Mouse (Mus musculus) embryonic facial prominence, embryonic 12.5 days (tissue): ENCODE data around the gene Sbno2. TPM values are rescaled to one million over a fixed set of nuclear protein-coding genes. Genes with fewer than 3 reads are reported as not detected.

Experiments
- ATAC-seq: fragments of 200-750 bp; cut with Nextera tagmentation; 2 replicates; pipeline ENCODE4 v1.8.0; 2017; ENCODE audit not compliant: insufficient number of reproducible peaks, insufficient read depth, low FRiP score, low TSS enrichment
- H3K27ac ChIP-seq: fragments of 300-500 bp; sonication (generic); 2 replicates; pipeline ENCODE4 v1.5.1; 2016; ENCODE audit warnings: mild to moderate bottlenecking
- H3K27me3 ChIP-seq: fragments of 300-500 bp; sonication (generic); 2 replicates; pipeline ENCODE4 v1.6.1; 2016; ENCODE audit warnings: mild to moderate bottlenecking, moderate library complexity
- H3K36me3 ChIP-seq: fragments of 300-500 bp; sonication (generic); 2 replicates; pipeline ENCODE4 v1.6.1; 2016; ENCODE audit warnings: mild to moderate bottlenecking
- H3K4me1 ChIP-seq: fragments of 300-500 bp; sonication (generic); 2 replicates; pipeline ENCODE4 v1.6.1; 2016
- H3K4me2 ChIP-seq: fragments of 300-500 bp; sonication (generic); replicated peaks from 2 replicates; pipeline ENCODE4 v1.6.1; 2016; ENCODE audit warnings: mild to moderate bottlenecking, moderate library complexity
- H3K4me3 ChIP-seq: fragments of 300-500 bp; sonication (generic); 2 replicates; pipeline ENCODE4 v1.5.1; 2016; ENCODE audit warnings: mild to moderate bottlenecking
- H3K9ac ChIP-seq: fragments of 300-500 bp; sonication (generic); 2 replicates; pipeline ENCODE4 v1.6.1; 2016; ENCODE audit warnings: mild to moderate bottlenecking, moderate library complexity
- H3K9me3 ChIP-seq: fragments of 300-500 bp; sonication (generic); 2 replicates; pipeline ENCODE4 v1.6.1; 2016; ENCODE audit warnings: mild to moderate bottlenecking, moderate library complexity
- WGBS: fragments of 180-500 bp; shearing (Covaris S2); methylation state at CpG from one replicate; pipeline ENCODE4 v1.1.7; 2016; 5-methylcytosine and 5-hydroxymethylcytosine counted together
- polyA plus RNA-seq: library from polyadenylated mRNA; unstranded; fragments of >200 nt; fragmentation: Nextera tagmentation; extraction: Ambion mirVana; gene quantifications from 2 replicates; pipeline ENCODE4 v1.2.1, GENCODE M21; 2016

Gene Sbno2
- polyA plus RNA-seq, 1 experiment from 2014 or later: 15.2 TPM

DNA sequence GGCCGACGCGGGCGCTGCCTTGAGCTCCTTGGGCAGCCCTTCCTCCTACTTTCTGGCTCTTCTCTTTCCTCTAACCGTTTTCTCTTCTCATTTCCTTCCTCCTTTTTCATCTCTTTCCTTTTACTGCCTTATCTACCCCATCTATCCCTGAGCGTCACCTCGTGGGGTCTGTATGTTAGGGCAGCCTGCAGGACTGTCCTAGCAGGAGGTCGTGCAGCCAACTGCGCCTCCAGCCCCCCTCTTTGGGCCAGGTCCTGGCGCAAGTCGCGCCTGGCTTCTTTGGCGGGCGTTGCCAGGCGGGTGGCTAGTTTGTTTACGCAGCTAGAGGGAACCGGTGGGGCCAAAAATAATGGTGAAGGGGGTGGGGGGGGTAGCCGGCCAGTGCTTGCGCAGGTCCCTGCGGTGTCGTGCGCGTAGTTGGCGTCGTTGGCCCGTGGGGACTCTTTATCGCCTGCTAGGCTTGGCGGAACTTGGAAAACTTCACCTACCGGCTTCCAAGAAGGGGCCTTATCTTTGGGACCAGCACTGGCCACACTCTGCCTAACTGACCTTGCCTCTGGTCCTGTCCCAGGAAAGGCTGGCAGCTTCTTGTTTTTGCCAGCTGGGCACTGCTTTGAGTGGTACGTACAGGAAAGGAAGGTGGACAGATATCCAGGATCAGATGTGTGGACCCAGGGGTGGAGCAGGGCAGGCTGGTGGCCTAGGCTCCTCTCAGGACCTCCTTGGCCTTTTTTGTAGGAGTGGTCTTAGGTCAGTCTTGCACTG is 11.7 kb upstream of the Sbno2 start:
- Histone ChIP-seq H3K27me3 (no peaks in the 10 kb centered on the region), H3K9ac (peak overlapping the region; percentile 86), H3K9me3 (no peaks in the 10 kb centered on the region), H3K27ac (peak overlapping the region; percentile 54), H3K4me3 (peak overlapping the region; percentile 67), H3K36me3 (peaks cover 41% of the 10 kb centered on the region), H3K4me1 (peaks cover 33% of the 10 kb centered on the region), H3K4me2 (peak overlapping the region; percentile 92)
- 4% methylated on average over 30 of the region's 30 CpGs for WGBS
- no peak for ATAC-seq

DNA sequence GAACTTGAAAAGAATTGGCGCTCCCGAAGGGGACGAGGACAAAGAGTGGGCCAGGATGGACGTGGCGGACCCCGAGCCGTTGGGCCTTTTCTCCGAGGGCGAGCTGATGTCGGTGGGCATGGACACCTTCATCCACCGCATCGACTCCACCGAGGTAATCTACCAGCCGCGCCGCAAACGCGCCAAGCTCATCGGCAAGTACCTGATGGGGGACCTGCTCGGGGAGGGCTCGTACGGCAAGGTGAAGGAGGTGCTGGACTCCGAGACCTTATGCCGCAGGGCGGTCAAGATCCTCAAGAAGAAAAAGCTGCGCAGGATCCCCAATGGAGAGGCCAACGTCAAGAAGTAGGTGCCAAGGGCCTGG is 11.2 kb upstream of the Sbno2 start:
- Histone ChIP-seq H3K9me3 (no peaks in the 10 kb centered on the region), H3K9ac (peak overlapping the region; percentile 86), H3K4me3 (peak overlapping the region; percentile 67), H3K4me2 (peak overlapping the region; percentile 92), H3K27me3 (no peaks in the 10 kb centered on the region), H3K36me3 (peaks cover 35% of the 10 kb centered on the region), H3K27ac (peak overlapping the region; percentile 54), H3K4me1 (peaks cover 33% of the 10 kb centered on the region)
- ATAC-seq: no peak
- under 1% methylated on average over 27 of the region's 27 CpGs for WGBS

DNA sequence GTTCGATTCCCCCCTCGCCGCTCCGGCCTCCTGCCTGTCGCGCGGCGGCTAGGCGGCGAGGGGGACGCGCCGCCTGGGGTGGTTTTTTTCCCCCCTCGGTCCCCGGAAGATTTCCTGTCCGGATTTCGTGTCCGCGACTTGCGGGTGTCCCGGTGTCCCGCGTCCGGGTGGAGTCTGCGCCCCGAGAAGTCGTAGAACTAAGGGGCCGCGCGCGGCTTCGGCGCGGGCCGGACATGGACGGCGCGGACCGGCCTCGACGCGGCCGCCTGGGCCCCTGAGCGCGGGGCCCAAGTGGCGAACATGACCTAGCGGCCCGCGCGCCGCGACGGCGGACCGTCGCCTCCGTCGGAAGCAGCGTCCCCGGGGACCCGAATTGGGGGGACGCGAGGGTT is 10.6 kb upstream of the Sbno2 start:
- H3K4me2 ChIP-seq: peak overlapping the region; percentile 92
- H3K36me3 ChIP-seq: peaks cover 30% of the 10 kb centered on the region
- peak overlapping the region; percentile 67 for H3K4me3 ChIP-seq
- peaks cover 33% of the 10 kb centered on the region for H3K4me1 ChIP-seq
- peak overlapping the region; percentile 83 for H3K27ac ChIP-seq
- no peaks in the 10 kb centered on the region for H3K27me3 ChIP-seq
- peak overlapping the region; percentile 86 for H3K9ac ChIP-seq
- H3K9me3 ChIP-seq: no peaks in the 10 kb centered on the region
- ATAC-seq: no peak
- under 1% methylated on average over 63 of the region's 63 CpGs for WGBS

DNA sequence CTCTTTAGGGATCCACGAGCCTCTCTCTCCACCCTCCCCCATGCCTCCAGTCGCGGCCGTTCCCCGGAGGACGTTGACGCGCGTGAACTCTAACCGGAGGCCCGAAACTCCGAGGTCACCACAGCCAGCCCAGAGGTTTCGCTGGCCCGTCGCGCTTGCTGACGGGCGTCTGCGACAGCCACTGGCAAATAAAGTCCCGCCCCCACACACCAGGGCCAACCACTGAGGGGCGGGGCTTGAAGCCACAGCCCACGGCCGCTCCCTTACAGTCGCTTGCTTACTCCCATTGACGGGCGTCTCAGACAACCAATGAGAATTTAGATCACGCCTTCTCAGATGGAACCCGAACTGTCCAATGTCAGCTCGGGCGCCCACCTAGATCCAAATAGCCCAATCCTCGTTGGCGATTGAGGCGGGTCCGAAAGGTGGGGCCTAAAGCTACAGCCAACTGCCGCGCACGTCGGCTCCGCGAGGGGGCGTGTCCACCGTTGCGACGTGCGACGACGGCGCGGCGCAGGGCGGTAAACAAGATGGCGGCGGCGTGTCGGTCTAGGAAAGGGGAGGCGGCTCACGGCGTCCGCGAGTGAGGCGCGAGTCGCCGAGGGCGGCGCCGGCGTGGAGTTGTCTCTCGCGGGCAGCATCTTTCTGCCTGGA is 10.0 kb upstream of the Sbno2 start, which contains the start of gene Stk11:
TSS of gene Stk11 (plus strand) at position 514 of the 654 bp plus-strand sequence.
- H3K4me2 ChIP-seq: peak within 1 kb of the TSS; percentile 92
- under 1% methylated on average over 70 of the region's 70 CpGs for WGBS
- peak within 1 kb of the TSS; percentile 83 for H3K27ac ChIP-seq
- peaks cover 33% of the 10 kb centered on the region for H3K4me1 ChIP-seq
- H3K9me3 ChIP-seq: no peaks in the 10 kb centered on the region
- ATAC-seq: peak; percentile 98
- peak within 1 kb of the TSS; percentile 67 for H3K4me3 ChIP-seq
- H3K36me3 ChIP-seq: peaks cover 25% of the 10 kb centered on the region
- H3K9ac ChIP-seq: peak within 1 kb of the TSS; percentile 86
- no peaks in the 10 kb centered on the region for H3K27me3 ChIP-seq

DNA sequence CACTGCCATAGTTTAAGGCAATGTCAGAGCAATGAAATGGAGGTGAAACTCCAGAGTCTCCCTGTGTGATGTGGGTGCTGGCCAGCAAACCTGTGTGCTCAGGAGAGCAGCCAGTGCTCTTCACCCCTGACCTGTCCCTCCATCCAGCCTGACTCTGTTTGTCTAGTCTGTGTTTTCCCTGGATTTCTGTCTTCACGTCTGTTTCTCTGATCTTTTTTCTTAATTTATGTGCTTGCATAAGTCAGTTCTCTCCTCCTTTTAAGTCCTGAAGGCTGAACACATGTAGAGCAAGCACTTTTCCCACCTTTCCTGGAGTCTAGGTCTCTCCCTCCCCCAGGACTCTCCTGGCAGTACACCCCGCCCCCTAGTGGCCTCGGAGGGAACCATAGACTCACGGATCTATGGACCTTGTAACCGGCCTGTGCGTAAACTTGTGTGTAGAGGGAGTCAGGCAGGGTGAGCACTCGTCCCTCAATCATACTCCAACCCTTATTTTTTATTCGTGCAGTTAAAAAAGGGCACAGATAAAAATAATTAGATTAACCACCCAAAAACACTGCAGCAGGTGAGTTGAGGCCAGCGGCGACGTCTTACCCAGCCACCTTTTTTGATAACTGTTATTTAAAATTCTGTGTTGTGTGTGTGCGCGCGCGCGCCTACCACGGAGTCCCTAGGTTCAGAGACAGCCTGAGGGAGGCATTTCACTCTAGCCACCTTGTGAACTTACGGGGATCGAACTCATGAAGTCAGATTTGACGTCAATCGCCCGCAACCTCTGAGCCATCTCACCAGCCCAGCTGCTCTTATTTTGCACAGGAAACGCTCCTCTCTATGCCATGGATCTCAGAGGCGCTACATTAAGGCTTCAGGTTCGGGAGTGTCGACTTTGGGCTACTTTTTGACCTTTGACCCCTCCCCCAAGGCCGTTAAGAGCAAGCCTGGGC is 9.2 kb upstream of the Sbno2 start:
- H3K4me2 ChIP-seq: peak overlapping the region; percentile 92
- H3K4me3 ChIP-seq: peak overlapping the region; percentile 67
- H3K9me3 ChIP-seq: no peaks in the 10 kb centered on the region
- H3K27ac ChIP-seq: peak overlapping the region; percentile 59
- H3K4me1 ChIP-seq: peaks cover 31% of the 10 kb centered on the region
- 2% methylated on average over 27 of the region's 27 CpGs for WGBS
- no peaks in the 10 kb centered on the region for H3K27me3 ChIP-seq
- peaks cover 18% of the 10 kb centered on the region for H3K36me3 ChIP-seq
- H3K9ac ChIP-seq: peak overlapping the region; percentile 86
- peak; percentile 68 for ATAC-seq

DNA sequence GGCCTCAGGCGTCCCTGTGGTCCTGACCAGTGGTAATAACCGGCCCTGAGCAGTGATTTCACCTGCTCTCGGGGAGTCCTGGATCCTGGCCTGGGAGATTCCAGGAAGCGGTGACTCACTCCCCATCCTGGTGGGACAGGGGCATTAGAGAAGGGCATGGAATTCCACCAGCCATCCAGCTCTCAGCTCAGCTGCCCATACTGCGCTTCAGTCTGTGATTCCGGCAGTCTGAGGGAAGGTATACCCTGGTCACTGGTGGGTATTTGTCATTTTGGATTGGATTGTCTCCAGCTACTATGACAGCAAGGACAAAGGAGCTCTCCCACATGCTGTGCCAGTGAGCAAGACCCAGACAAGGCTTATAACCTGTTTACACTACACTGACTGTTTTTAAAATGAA is 2.3 kb upstream of the Sbno2 start:
- Histone ChIP-seq H3K27ac (no peak overlapping the region), H3K4me2 (no peak overlapping the region), H3K4me3 (no peak overlapping the region), H3K36me3 (no peaks in the 10 kb centered on the region), H3K9me3 (no peaks in the 10 kb centered on the region), H3K9ac (no peak overlapping the region), H3K4me1 (0 out of 2 replicates have a peak, but pooled peaks cover 3% of the 10 kb centered on the region), H3K27me3 (no peaks in the 10 kb centered on the region)
- no peak for ATAC-seq
- 61% methylated on average over 6 of the region's 6 CpGs for WGBS

DNA sequence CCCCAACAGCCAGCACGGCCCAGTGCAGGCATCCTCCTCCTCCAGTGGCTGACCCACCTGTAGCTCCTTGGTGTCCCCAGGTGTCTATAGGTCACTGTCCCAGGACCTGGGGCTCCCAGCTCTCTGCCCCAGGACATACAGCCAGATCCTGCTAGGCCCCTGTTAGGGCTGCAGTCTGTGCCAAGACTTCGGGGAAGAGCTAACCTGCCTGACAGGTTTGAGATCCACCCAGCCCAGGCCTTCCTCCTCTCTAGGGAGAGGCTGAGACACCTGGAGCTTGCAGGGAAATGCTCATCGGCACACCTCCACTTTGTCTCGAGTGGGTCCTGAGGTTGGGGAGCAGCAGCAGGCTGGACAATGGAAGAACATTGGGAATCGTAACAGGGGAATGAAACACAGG is 555 bp upstream of the Sbno2 start:
- Histone ChIP-seq H3K4me2 (no peak overlapping the region), H3K36me3 (no peaks in the 10 kb centered on the region), H3K4me1 (peaks cover 13% of the 10 kb centered on the region), H3K9ac (peak overlapping the region; percentile 19; the same call in 1 of the 2 replicates), H3K27ac (0 out of 2 replicates have a peak overlapping the region, but pooled peaks have one; percentile 30), H3K4me3 (no peak overlapping the region), H3K9me3 (no peaks in the 10 kb centered on the region), H3K27me3 (no peaks in the 10 kb centered on the region)
- WGBS: 63% methylated on average over 5 of the region's 5 CpGs
- ATAC-seq: no peak

DNA sequence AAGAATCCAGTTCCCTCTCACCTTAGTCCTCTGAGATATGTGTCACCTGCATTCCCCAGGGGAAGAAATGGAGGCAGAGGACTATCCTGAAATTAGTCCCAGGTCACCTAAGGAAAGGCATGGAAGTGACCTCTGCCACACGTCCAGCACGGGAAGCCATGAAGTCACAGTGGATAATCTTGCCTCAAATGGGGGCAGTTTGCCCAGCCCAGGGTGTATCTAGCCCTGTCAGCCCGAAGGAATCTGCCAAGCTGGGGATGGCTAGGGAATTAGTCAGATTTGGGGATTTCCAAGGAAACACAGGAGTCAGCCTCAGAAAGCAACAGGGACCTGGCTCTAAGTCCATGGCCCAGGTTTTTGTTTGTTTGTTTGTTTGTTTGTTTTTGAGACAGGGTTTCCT is 1.2 kb downstream of the Sbno2 start:
- H3K4me2 ChIP-seq: no peak overlapping the region
- no peak overlapping the region for H3K9ac ChIP-seq
- H3K9me3 ChIP-seq: no peaks in the 10 kb centered on the region
- no peaks in the 10 kb centered on the region for H3K36me3 ChIP-seq
- H3K27ac ChIP-seq: no peak overlapping the region
- peaks cover 16% of the 10 kb centered on the region for H3K4me1 ChIP-seq
- ATAC-seq: no peak
- no peaks in the 10 kb centered on the region for H3K27me3 ChIP-seq
- no peak overlapping the region for H3K4me3 ChIP-seq
- 74% methylated on average over 3 of the region's 3 CpGs for WGBS

DNA sequence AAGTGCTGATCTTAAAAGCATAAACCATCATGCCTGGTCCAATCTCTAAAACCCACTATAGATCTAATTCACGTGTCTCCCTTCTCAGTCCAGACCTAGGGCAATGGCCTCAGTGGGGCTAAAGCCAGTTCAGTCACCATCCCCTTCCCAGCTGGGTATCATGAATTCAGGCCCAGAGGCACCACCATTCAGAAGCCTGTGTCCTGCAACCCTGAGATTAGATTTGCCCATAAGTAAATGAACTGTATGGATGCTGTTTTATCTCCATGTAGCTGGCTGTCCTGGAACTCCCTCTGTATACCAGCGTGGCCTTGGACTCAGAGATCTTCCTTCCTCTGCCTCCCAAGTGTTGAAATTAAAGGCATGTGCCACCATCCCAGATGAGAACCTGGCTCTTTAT is 2.3 kb downstream of the Sbno2 start:
- peak overlapping the region; percentile 54; the same call in 1 of the 2 replicates for H3K27ac ChIP-seq
- no peak overlapping the region for H3K9ac ChIP-seq
- H3K4me3 ChIP-seq: no peak overlapping the region
- H3K27me3 ChIP-seq: no peaks in the 10 kb centered on the region
- no peaks in the 10 kb centered on the region for H3K9me3 ChIP-seq
- no peaks in the 10 kb centered on the region for H3K36me3 ChIP-seq
- peak overlapping the region; percentile 88 for H3K4me2 ChIP-seq
- peaks cover 16% of the 10 kb centered on the region for H3K4me1 ChIP-seq
- WGBS: 80% methylated on average over 2 of the region's 2 CpGs
- ATAC-seq: no peak

DNA sequence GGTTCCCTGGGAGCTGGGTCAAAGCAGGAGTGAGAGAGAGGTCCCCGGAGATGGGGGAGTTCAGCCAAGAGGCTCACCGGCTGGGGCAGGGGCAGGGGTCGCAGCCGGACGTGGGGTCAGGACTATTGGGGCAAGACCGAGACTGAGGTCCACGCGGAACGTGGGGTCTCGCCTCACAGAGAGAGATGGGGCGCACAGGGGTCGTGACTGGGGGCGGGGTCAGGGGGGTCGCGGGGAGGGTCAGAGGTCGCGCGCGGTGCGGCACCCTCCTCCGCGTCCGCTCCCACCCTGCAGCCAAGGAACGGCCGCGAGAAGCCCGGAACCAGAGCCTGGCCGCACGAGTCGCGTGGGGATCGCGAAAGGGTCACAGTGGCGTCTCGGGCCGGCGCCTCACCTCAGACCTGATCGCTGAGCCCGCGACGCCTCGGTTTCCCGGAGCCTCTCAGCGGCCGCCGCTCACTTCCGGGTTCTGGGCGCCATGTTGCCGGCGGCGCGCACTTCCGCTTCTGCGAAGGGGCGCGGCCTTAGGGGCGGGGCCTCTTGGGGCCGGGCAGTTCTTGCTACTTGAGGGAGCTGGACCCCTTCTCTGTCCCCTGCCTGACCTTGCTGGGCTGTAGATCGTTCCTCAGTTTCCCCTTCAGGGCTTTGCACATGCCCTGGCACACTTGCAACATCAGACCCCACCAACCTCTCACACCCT is 3.0 kb downstream of the Sbno2 start:
- Histone ChIP-seq H3K27ac (peak overlapping the region; percentile 54; the same call in 1 of the 2 replicates), H3K9me3 (no peaks in the 10 kb centered on the region), H3K9ac (peak overlapping the region; percentile 79), H3K4me2 (peak overlapping the region; percentile 88), H3K4me3 (peak overlapping the region; percentile 83), H3K4me1 (peaks cover 22% of the 10 kb centered on the region), H3K36me3 (no peaks in the 10 kb centered on the region), H3K27me3 (no peaks in the 10 kb centered on the region)
- ATAC-seq: peak; percentile 81
- WGBS: 1% methylated on average over 52 of the region's 59 CpGs

DNA sequence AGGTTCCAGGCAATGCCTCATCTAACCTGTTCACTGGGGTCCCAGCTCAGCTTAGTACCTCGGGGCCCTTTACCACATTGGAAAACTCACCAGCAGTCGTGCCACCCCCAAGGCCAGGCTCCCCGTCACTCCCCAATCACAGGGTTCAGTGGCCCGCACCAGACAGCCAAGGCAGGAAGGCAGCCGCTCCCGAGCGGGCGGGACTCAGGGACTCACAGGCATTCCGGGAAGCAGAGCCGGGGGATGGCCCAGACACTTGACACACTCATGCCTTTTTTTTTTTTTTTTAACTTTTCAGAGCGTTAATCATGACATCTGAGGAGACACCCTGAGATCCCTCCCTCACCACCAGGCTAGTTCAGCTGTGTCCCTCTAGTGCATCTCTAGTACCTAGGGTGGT is 4.4 kb downstream of the Sbno2 start:
- Histone ChIP-seq H3K27me3 (no peaks in the 10 kb centered on the region), H3K4me2 (peak overlapping the region; percentile 88), H3K27ac (no peak overlapping the region), H3K9me3 (no peaks in the 10 kb centered on the region), H3K4me1 (peaks cover 28% of the 10 kb centered on the region), H3K36me3 (no peaks in the 10 kb centered on the region), H3K9ac (no peak overlapping the region), H3K4me3 (0 out of 2 replicates have a peak overlapping the region, but pooled peaks have one; percentile 83)
- 61% methylated on average over 11 of the region's 11 CpGs for WGBS
- ATAC-seq: no peak
